Mouse (Mus musculus) retina, adult 2 months (tissue): ENCODE measurements around the gene Diexf.

Source experiments
- DNase-seq: peaks from one replicate; pipeline ENCODE4 v3.0.0-alpha.2; 2012; ENCODE audit warnings: low read depth, low spot score

The Diexf gene

GRCm38 (mm10) chr1:193129786-193130455, at the start of gene Diexf:
Gene Diexf (minus strand): TSS chr1:193130272.
- DNase-seq: peak; percentile 98

- no peak for DNase-seq
Measured at GRCm38 (mm10) chr1:193174143-193174733, 44.2 kb upstream of the Diexf start.

- DNase-seq: no peak
Measured at GRCm38 (mm10) chr1:193173810-193174129, 43.7 kb upstream of the Diexf start.

- peak; percentile 98 for DNase-seq
Measured at GRCm38 (mm10) chr1:193172991-193173809, 43.1 kb upstream of the Diexf start.

DNA sequence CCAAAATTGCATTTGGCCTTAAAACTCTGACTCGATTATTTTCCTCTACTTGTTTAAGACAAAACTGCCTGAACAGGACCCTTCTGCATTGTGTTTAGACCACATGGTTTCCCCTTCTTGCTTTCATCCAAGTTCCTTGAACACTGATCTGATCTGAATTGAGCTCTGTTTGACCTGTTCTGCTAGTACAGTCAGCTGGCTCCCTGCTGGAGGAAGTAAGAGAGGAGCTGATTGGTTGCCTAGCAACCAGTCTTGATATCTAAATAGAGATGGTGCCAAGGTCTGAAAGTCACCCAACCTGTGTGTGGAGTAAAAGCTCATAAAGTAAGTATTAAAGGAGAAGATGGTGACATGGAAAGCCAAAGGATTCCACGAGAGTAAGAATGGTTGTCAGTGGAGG, 39.8 kb upstream of the Diexf start:
- DNase-seq: no peak

DNA sequence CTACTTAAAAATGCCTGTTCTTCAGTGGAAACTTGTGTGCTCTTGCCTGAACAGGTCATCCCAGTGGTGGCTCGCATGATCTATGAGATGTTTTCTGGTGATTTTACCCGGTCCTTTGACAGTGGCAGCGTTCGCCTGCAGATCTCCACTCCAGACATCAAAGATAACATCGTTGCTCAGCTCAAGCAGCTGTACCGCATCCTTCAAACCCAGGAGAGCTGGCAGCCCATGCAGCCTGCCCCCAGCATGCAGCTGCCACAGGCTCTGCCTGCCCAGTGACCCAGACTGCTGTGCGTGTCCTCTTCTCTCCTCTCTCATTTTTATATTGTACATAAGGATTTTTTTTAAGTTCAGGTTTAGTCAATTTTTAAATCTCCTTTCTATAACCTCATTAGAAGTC, 39.2 kb upstream of the Diexf start:
- DNase-seq: no peak

GRCm38 (mm10) chr1:193167746-193168145, 37.7 kb upstream of the Diexf start, which contains the start of gene A130010J15Rik:
Gene A130010J15Rik (plus strand): TSS chr1:193168046.
- DNase-seq: no peak

GRCm38 (mm10) chr1:193160317-193161032, 30.4 kb upstream of the Diexf start:
- no peak for DNase-seq

DNA sequence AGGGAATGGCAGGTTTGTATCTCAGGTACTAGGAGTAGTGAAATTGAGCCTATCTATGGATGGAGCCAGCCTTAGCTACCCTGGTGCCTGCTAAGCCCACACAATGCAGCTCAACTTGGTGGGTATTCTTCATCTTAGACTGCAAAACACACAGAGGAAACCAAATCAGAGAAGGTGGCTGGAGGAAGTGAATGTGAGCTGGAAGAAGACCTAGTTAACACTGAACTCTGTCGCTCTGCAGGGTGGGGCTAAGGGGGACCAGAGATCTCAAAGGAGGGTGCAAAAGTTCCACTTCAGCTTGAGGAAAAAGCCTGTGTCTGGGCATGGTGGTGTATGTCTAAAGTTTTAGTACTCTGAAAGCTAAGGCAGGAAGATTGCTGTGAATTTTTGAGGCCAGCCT, 29.5 kb upstream of the Diexf start:
- DNase-seq: no peak

GRCm38 (mm10) chr1:193159163-193159562, 29.1 kb upstream of the Diexf start:
- no peak for DNase-seq

DNA sequence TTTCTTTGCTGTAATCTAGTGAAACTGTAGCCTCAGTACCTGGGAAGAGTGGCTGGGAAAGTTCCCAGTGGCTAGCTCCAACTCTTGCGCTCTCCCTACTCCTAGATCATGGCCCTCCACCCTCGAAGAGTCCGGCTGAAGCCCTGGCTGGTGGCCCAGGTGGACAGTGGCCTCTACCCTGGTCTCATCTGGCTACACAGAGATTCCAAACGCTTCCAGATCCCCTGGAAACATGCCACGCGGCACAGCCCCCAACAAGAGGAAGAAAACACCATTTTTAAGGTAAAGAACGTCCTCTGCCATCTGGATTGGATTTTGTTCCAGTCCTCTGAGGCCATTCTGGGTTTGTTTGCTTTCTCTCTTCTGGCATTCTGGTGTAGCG, 27.0 kb upstream of the Diexf start:
- DNase-seq: no peak

DNA sequence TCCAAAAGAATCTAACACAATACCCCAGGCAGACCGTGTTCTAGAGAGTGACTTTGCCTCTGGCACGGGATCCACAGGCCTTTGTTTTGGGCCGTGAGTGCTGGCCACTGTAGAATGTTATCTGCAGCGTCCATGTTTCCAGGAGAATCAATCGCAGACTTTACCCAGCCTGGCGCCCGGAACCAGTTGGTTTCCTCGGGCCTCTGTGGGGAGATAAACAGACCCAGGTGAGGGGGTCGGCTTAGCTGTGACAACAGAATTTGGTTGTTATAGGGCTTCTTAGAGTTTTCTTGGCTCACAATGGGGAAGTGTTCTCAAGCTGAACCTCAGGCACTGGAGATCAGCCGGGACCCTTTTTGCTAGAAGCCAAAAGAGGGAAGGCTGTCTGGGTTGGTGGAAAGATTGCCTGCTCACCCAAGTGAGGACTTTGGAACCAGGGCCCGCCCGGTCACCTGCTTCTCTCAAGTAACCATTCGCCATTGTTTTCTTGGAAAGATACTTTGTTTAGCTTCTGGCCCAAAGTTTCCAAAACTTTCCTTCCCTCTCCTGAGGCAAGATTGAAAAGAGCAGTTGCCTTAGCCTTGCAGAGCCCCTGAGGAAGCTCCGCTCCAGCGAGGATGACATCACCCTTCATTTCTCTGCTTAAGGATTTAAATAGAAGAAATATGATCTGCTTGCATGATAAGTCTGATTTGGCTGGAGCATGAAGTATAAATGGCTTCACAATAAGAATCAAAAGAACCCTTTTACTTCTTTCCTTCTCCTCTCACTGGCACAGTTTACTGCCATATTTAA, 26.4 kb upstream of the Diexf start:
- no peak for DNase-seq

DNA sequence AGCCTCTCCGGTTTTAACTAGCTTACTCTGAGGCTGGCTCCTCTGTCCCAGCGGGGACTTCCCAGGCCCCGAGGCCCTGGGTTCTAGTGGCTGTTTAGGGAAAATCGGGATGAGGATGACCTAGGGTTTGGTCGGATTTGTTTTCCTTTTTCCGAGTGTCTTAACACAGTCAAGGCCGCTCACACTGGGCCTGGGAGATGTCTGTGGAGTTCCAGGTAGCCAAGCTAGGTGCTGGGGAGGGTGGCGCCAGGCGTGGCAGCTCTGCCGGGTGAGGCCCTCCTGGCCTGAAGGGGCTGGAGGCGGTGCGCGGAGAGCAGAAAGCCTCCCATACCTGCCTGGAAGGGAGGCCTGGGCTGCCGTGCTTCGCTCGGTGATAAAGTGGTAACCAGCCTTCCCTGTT, 23.5 kb upstream of the Diexf start:
- DNase-seq: no peak

DNA sequence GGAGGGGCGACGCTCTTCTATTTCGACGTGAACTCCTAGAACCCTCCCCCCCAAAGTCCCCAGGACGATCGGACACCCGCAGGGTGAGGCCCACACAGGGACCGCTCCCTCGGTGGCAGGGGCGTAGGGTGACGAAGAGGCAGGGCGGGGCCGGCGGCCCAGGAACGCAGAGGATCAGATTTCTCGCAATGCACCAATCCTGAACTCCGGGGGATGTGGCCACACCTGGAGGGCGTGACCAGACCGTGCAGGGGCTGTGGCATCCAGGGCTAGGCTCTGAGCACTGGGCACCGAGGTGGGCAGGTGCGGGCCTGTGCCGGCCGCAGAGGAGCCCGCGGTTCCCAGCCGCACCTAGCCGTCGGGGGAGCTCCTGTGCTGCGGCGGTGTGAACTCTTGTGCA, 22.8 kb upstream of the Diexf start, which contains the start of gene Irf6:
TSS of gene Irf6 (plus strand) at position 240 of the 400 bp plus-strand sequence.
- no peak for DNase-seq

GRCm38 (mm10) chr1:193151134-193151533, 21.1 kb upstream of the Diexf start:
- no peak for DNase-seq

GRCm38 (mm10) chr1:193149231-193149630, 19.2 kb upstream of the Diexf start:
- no peak for DNase-seq

- no peak for DNase-seq
Measured at GRCm38 (mm10) chr1:193146416-193146815, 16.3 kb upstream of the Diexf start.

GRCm38 (mm10) chr1:193145101-193145500, 15.0 kb upstream of the Diexf start:
- DNase-seq: no peak

GRCm38 (mm10) chr1:193144516-193144915, 14.4 kb upstream of the Diexf start:
- DNase-seq: no peak

GRCm38 (mm10) chr1:193142517-193143062, 12.5 kb upstream of the Diexf start:
- DNase-seq: no peak

- DNase-seq: no peak
Measured at GRCm38 (mm10) chr1:193141118-193141517, 11.0 kb upstream of the Diexf start.
